In the genomic region with DNA sequence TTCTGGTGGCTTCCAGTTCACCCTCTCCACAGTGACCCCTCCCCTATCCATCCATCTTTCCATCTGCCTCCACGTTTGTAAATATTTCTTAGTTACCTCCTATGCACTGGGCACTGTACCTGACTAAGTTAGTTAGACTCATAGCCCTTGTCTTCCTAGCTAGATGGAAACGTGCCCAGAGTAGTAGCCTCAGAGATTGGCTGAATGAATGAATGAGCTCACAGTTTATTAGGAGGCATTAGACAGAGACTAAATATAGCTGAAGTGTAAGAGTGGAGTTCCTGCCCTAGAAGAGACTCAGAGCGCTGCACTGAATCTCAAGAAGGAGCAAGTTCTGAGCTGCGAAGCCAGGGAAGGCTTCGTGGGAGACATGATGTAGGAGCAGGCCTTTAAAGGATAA, we compare ENCODE assay signal across 29 mouse cellular contexts. TPM values are rescaled to one million over a fixed set of nuclear protein-coding genes. Genes with fewer than 3 reads are reported as not detected.
DNase-seq lines count a peak whose midpoint lies in the region; ATAC-seq and TF ChIP-seq lines count a peak whose summit lies in the region.
"Had no signal": no experiment of that assay in that cellular context is flagged by ENCODE, and none has a peak within 500 bp of the region (broad histone marks: within the 10 kb centered on the region; RNA-seq: fewer than 3 reads in every experiment).

No protein-coding gene starts in this region.

- H3K4me2 ChIP-seq in heart, embryonic 16.5 days (ENCODE audit: low read depth, low read length), result peak overlapping the region; percentile 73
- H3K4me2 ChIP-seq: forebrain, embryonic 15.5 days; hindbrain, embryonic 12.5 days; kidney, embryonic 15.5 days; liver, embryonic 12.5 days; midbrain, embryonic 12.5 days had no signal

- peaks cover 79% of the 10 kb centered on the region for H3K4me1 ChIP-seq in E14TG2a.4 (replicated peaks; ENCODE audit: low read depth, low read length)
- H3K4me1 ChIP-seq in ES-Bruce4 (ENCODE audit: control insufficient read depth, insufficient read depth, low read length), result peaks cover 3% of the 10 kb centered on the region
- peaks cover 67% of the 10 kb centered on the region for H3K4me1 ChIP-seq in heart, embryonic 10.5 days
- H3K4me1 ChIP-seq in heart, embryonic 16.5 days (ENCODE audit: control insufficient read depth, insufficient read depth, low read length), result peaks cover 46% of the 10 kb centered on the region
- H3K4me1 ChIP-seq: forebrain, embryonic 15.5 days had no signal

- peaks cover 38% of the 10 kb centered on the region for H3K36me3 ChIP-seq in E14TG2a.4 (ENCODE audit: insufficient read depth, low read length)
- no peaks in the 10 kb centered on the region for H3K36me3 ChIP-seq in ES-Bruce4 (ENCODE audit: control insufficient read depth, insufficient read depth, low read length, poor library complexity, severe bottlenecking)
- peaks cover 23% of the 10 kb centered on the region for H3K36me3 ChIP-seq in heart, embryonic 10.5 days
- H3K36me3 ChIP-seq in heart, embryonic 16.5 days (ENCODE audit: control insufficient read depth, insufficient read depth), result peaks cover 12% of the 10 kb centered on the region
- H3K36me3 ChIP-seq: embryonic facial prominence, embryonic 13.5 days; forebrain, embryonic 15.5 days; hindbrain, embryonic 12.5 days; kidney, embryonic 15.5 days; limb, embryonic 13.5 days; liver, embryonic 12.5 days; midbrain, embryonic 12.5 days had no signal

- no peak for TF ChIP-seq CTCF in E14TG2a.4 (conservative IDR thresholded peaks at IDR 0.05; ENCODE audit: low read length)
- no peak for TF ChIP-seq CTCF in ES-Bruce4 (IDR thresholded peaks at IDR 0.05; ENCODE audit: low read depth, low read length)

- H3K27me3 ChIP-seq in E14TG2a.4 (ENCODE audit: insufficient read depth, low read length), result no peaks in the 10 kb centered on the region
- H3K27me3 ChIP-seq in ES-Bruce4 (ENCODE audit: control insufficient read depth, insufficient read depth, low read length, poor library complexity, severe bottlenecking), result no peaks in the 10 kb centered on the region
- H3K27me3 ChIP-seq in heart, embryonic 10.5 days (ENCODE audit: insufficient read depth, poor library complexity, severe bottlenecking), result no peaks in the 10 kb centered on the region
- H3K27me3 ChIP-seq in heart, embryonic 16.5 days (ENCODE audit: control insufficient read depth, insufficient read depth, low read length), result no peaks in the 10 kb centered on the region
- H3K27me3 ChIP-seq: embryonic facial prominence, embryonic 13.5 days; forebrain, embryonic 15.5 days; hindbrain, embryonic 12.5 days; kidney, embryonic 15.5 days; limb, embryonic 13.5 days; liver, embryonic 12.5 days; midbrain, embryonic 12.5 days had no signal

- H3K9ac ChIP-seq in ES-Bruce4 (ENCODE audit: low read depth, poor library complexity, severe bottlenecking), result no peak overlapping the region
- H3K9ac ChIP-seq in heart, embryonic 16.5 days (ENCODE audit: low read length), result 0 out of 2 replicates have a peak overlapping the region, but pooled peaks have one; percentile 29
- H3K9ac ChIP-seq: embryonic facial prominence, embryonic 13.5 days; forebrain, embryonic 15.5 days; hindbrain, embryonic 12.5 days; kidney, embryonic 15.5 days; limb, embryonic 13.5 days; liver, embryonic 12.5 days; midbrain, embryonic 12.5 days had no signal

- no peak for TF ChIP-seq EP300 in ES-Bruce4 (IDR thresholded peaks at IDR 0.05; ENCODE audit: insufficient read depth, low read depth, low read length)

- H3K9me3 ChIP-seq in E14TG2a.4 (ENCODE audit: low read length), result peaks cover 14% of the 10 kb centered on the region
- peaks cover 4% of the 10 kb centered on the region for H3K9me3 ChIP-seq in ES-Bruce4 (replicated peaks; ENCODE audit: control insufficient read depth, insufficient read depth, low read length, poor library complexity, severe bottlenecking)
- H3K9me3 ChIP-seq in heart, embryonic 10.5 days, result no peaks in the 10 kb centered on the region
- no peaks in the 10 kb centered on the region for H3K9me3 ChIP-seq in heart, embryonic 16.5 days (replicated peaks; ENCODE audit: control insufficient read depth, low read length)
- H3K9me3 ChIP-seq: embryonic facial prominence, embryonic 13.5 days; forebrain, embryonic 15.5 days; hindbrain, embryonic 12.5 days; kidney, embryonic 15.5 days; limb, embryonic 13.5 days; liver, embryonic 12.5 days; midbrain, embryonic 12.5 days had no signal

- TF ChIP-seq POLR2A in ES-Bruce4 (IDR thresholded peaks at IDR 0.05; ENCODE audit: insufficient read depth, low read length), result no peak

- ATAC-seq in heart, embryonic 16.5 days (replicated peaks; ENCODE audit: extremely low read depth, insufficient read depth, low FRiP score), result peak; percentile 66
- ATAC-seq: forebrain, embryonic 15.5 days; liver, embryonic 12.5 days had no signal

- 70% methylated on average over 5 of the region's 5 CpGs for WGBS in heart, embryonic 10.5 days
- WGBS in heart, embryonic 16.5 days, result 46% methylated on average over 5 of the region's 5 CpGs

- H3K27ac ChIP-seq in ES-Bruce4 (ENCODE audit: insufficient read depth, low read length), result peak overlapping the region; percentile 98
- H3K27ac ChIP-seq in heart, embryonic 10.5 days, result peak overlapping the region; percentile 92
- peak overlapping the region; percentile 99 for H3K27ac ChIP-seq in heart, embryonic 16.5 days (ENCODE audit: low read length)
- H3K27ac ChIP-seq: embryonic facial prominence, embryonic 13.5 days; forebrain, embryonic 15.5 days; hindbrain, embryonic 12.5 days; kidney, embryonic 15.5 days; limb, embryonic 13.5 days; liver, embryonic 12.5 days; midbrain, embryonic 12.5 days had no signal

- peak overlapping the region; percentile 85 for H3K4me3 ChIP-seq in E14TG2a.4 (replicated peaks; ENCODE audit: low read length)
- H3K4me3 ChIP-seq in ES-Bruce4 (ENCODE audit: low read depth, low read length), result no peak overlapping the region
- H3K4me3 ChIP-seq in heart, embryonic 10.5 days, result no peak overlapping the region
- no peak overlapping the region for H3K4me3 ChIP-seq in heart, embryonic 16.5 days (ENCODE audit: low read length)
- H3K4me3 ChIP-seq: erythroblast, embryonic 14.5 days; forebrain, embryonic 15.5 days; hindbrain, embryonic 12.5 days; kidney, embryonic 15.5 days; limb, embryonic 13.5 days; liver, embryonic 12.5 days; midbrain, embryonic 12.5 days had no signal

- DNase-seq in heart, embryonic 10.5 days (ENCODE audit: low spot score), result no peak
- DNase-seq in frontal cortex, adult 2 months (ENCODE audit: extremely low spot score in 1 of 2, low spot score in 1 of 2), result no peak
- no peak for DNase-seq in cerebellum, adult 9-10 months
- no peak for DNase-seq in natural killer cell, adult 2 months (ENCODE audit: low spot score in 2 of 2)
- DNase-seq in adrenal gland, adult 8-10 months, result no peak
- DNase-seq: cerebellum, adult 11-12 months; cerebellum, postnatal 14 days; gastrocnemius, postnatal 36 days; kidney, adult 11 months; kidney, postnatal 36 days; lung, adult 18-20 months; lung, postnatal 10 days; right cerebral cortex, postnatal 14 days; spleen, adult 18-20 months; thymus, postnatal 14 days had no signal

RNA-seq across cellular contexts. Expression of gene Dusp27, which starts 0.8 kb away (rescaled TPM):
- polyA plus RNA-seq in ES-Bruce4 (2011; ENCODE audit: insufficient read depth, insufficient read length, low read depth, missing spikeins), result 3.9 and 5.8 TPM in 2 replicates
- polyA plus RNA-seq in heart, embryonic 10.5 days (2016; fragmentation: Nextera tagmentation; extraction: Ambion mirVana), result 38.2 and 64.9 TPM in 2 replicates
- 50.1 and 50.5 TPM in 2 replicates for polyA plus RNA-seq in heart, embryonic 16.5 days (2015; fragmentation: Nextera tagmentation; extraction: Ambion mirVana)
- 0.21 and 0.30 TPM in 2 replicates for polyA plus RNA-seq in frontal cortex, adult 2 months (2012; rRNA removed)
- under 1 TPM in 3 of 4 experiments, not detected in 1; 0.21 to 0.22 (median 0.22) TPM for total RNA-seq in adrenal gland, adult 8-10 months (2022)
- total RNA-seq: megakaryocyte, adult 5-6 weeks; monocyte, adult 5-6 weeks had no signal
- polyA plus RNA-seq: erythroblast, embryonic 14.5 days had no signal

RNA-seq across cellular contexts. Expression of gene Gpa33, which starts 1.5 kb away (rescaled TPM):
- polyA plus RNA-seq in ES-Bruce4 (2011; ENCODE audit: insufficient read depth, insufficient read length, low read depth, missing spikeins), result 49.6 and 55.9 TPM in 2 replicates
- 0.15 and 0.20 TPM in 2 replicates for polyA plus RNA-seq in heart, embryonic 10.5 days (2016; fragmentation: Nextera tagmentation; extraction: Ambion mirVana)
- polyA plus RNA-seq in heart, embryonic 16.5 days (2015; fragmentation: Nextera tagmentation; extraction: Ambion mirVana), result 0.11 and 0.67 TPM in 2 replicates
- polyA plus RNA-seq in frontal cortex, adult 2 months (2012; rRNA removed), result 0.06 TPM in 1 of 2 replicates, not detected in the other
- under 1 TPM in 2 of 4 experiments, not detected in 2; 0.56 to 0.62 TPM for total RNA-seq in adrenal gland, adult 8-10 months (2022)
- total RNA-seq: gastrocnemius, postnatal 36 days; left cerebral cortex, postnatal 14 days; megakaryocyte, adult 5-6 weeks; monocyte, adult 5-6 weeks had no signal
- polyA plus RNA-seq: erythroblast, embryonic 14.5 days; forebrain, embryonic 15.5 days; liver, embryonic 12.5 days had no signal

Comparison
In these comparisons a context has a peak if more than half of its experiments do, and no peak if none do; other contexts are left out.
1. RNA of gene Gpa33, which starts 1.5 kb away (polyA plus RNA-seq): 49.6 to 55.9 TPM in ES-Bruce4; 0.11 to 0.67 TPM in heart, embryonic 16.5 days, 0.15 to 0.20 TPM in heart, embryonic 10.5 days and 0.06 TPM in frontal cortex, adult 2 months; every median in the first group is over 10 times any median in the second.
2. Peak in every context shown above with its lines, with median percentiles within 50 percentile points of each other: H3K27ac ChIP-seq.